Mouse (Mus musculus): ENCODE results near the gene Ctc1.

Ctc1 gene

DNA sequence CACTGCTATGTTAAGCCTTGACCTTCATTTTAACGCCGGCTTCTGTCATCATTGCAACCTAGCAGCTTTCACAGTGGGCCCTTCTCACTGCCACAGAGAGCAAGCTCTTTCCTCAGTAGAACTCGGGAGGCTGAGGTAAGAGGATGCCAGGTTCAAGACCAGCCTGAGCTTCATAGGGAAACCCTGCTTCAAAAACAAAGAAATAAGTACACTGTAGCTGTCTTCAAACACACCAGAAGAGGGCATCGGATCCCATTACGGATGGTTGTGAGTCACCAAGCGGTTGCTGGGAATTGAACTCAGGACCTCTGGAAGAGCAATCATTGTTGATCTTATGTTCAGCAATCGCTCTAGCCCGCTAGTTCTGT lies 65.1 kb downstream of the Ctc1 start:
- H3K4me3 ChIP-seq (replicated peaks; ENCODE audit: low read length) = no peak overlapping the region
- no peaks in the 10 kb centered on the region for H3K36me3 ChIP-seq (ENCODE audit: insufficient read depth, low read length)
- H3K27me3 ChIP-seq (ENCODE audit: insufficient read depth, low read length) = no peaks in the 10 kb centered on the region
- TF ChIP-seq CTCF (conservative IDR thresholded peaks at IDR 0.05; ENCODE audit: low read length) (no peak), NANOG (IDR thresholded peaks at IDR 0.05; ENCODE audit: borderline replicate concordance, low read length) (no peak)
- H3K4me1 ChIP-seq (replicated peaks; ENCODE audit: low read depth, low read length) = peaks cover 38% of the 10 kb centered on the region
- no peaks in the 10 kb centered on the region for H3K9me3 ChIP-seq (ENCODE audit: low read length)

DNA sequence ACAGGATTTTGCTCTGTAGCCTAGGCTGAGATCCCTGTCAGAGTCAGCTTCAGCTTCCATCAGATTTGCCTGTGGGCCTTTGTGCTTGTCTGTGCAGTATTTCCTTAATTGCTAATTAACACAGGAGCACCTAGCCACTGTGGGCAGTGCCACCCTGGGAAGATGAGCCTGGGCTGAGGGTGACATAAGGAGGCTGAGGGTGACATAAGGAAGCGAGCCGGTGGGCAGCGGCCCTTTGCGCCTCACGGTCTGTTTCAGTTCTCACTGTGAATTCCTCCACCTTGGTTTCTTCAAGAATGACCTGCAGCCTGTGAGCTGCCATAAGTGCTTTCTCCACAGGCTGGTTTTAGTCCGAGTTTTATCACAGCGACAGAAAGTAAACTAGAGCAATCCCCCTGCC lies 65.9 kb downstream of the Ctc1 start:
- Histone ChIP-seq H3K4me1 (replicated peaks; ENCODE audit: low read depth, low read length) (peaks cover 38% of the 10 kb centered on the region), H3K9me3 (ENCODE audit: low read length) (no peaks in the 10 kb centered on the region), H3K27me3 (ENCODE audit: insufficient read depth, low read length) (no peaks in the 10 kb centered on the region), H3K4me3 (replicated peaks; ENCODE audit: low read length) (no peak overlapping the region), H3K36me3 (ENCODE audit: insufficient read depth, low read length) (no peaks in the 10 kb centered on the region)
- TF ChIP-seq POU5F1 (IDR thresholded peaks at IDR 0.05; ENCODE audit: borderline replicate concordance, low read length) (no peak), NANOG (IDR thresholded peaks at IDR 0.05; ENCODE audit: borderline replicate concordance, low read length) (no peak), CTCF (conservative IDR thresholded peaks at IDR 0.05; ENCODE audit: low read length) (no peak)

DNA sequence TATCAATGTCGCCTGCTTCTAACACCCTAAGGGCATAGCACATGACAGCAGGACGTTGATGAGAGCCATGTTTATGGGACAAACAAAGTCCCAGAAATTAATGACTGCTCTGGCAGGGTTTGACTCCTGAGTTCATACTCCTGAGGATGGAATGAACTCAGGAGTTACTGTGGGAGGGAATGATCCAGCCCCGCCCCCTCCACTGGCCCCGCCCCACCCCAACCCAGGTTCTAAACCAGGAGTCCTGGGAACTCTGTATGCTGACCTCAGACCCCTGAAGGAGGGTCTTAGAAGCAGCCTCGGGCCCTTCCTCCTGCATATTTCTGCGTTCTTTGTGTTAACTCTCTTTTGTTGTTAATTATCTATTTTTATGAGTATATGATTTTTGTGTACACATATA lies 69.9 kb downstream of the Ctc1 start:
- TF ChIP-seq NANOG (IDR thresholded peaks at IDR 0.05; ENCODE audit: borderline replicate concordance, low read length) (no peak), POU5F1 (IDR thresholded peaks at IDR 0.05; ENCODE audit: borderline replicate concordance, low read length) (no peak), CTCF (conservative IDR thresholded peaks at IDR 0.05; ENCODE audit: low read length) (no peak)
- Histone ChIP-seq H3K27me3 (ENCODE audit: insufficient read depth, low read length) (no peaks in the 10 kb centered on the region), H3K4me1 (replicated peaks; ENCODE audit: low read depth, low read length) (peaks cover 46% of the 10 kb centered on the region), H3K36me3 (ENCODE audit: insufficient read depth, low read length) (peaks cover 14% of the 10 kb centered on the region), H3K4me3 (replicated peaks; ENCODE audit: low read length) (no peak overlapping the region), H3K9me3 (ENCODE audit: low read length) (no peaks in the 10 kb centered on the region)

Measured in E14TG2a.4 (cell line).